Mouse (Mus musculus) CH12.LX (cell line): Measurements from ENCODE around the gene Slc9b2. TPM values are rescaled to one million over a fixed set of nuclear protein-coding genes. Genes with fewer than 3 reads are reported as not detected.

Experiments
- DNase-seq: peaks from one replicate; pipeline ENCODE4 v3.0.0-alpha.2; 2013; ENCODE audit errors: extremely low read depth
- H3K27ac ChIP-seq: 2 replicates; pipeline ENCODE4 v1.5.1; 2012; ENCODE audit warnings: low read depth, mild to moderate bottlenecking, control low read depth, moderate library complexity; ENCODE audit not compliant: insufficient read depth
- H3K27me3 ChIP-seq: replicated peaks from 2 replicates; pipeline ENCODE3; 2012; ENCODE audit warnings: inconsistent platforms
- H3K36me3 ChIP-seq, 2 experiments: replicated peaks in 1 of 2; 2 replicates each; pipeline versions ENCODE3 to v1.6.1; 2012; ENCODE audit warnings: inconsistent platforms in 1 of 2, low read length in 1 of 2, mild to moderate bottlenecking in 1 of 2, mixed read lengths in 1 of 2, moderate library complexity in 1 of 2; ENCODE audit not compliant: control insufficient read depth in 1 of 2, insufficient read depth in 1 of 2
- H3K4me1 ChIP-seq, 2 experiments: 2 replicates each; pipeline ENCODE4 v1.6.1; 2012; ENCODE audit warnings: inconsistent platforms in 1 of 2, moderate library complexity in 1 of 2; ENCODE audit not compliant: insufficient read depth in 2 of 2, control insufficient read depth in 1 of 2
- H3K4me2 ChIP-seq: 2 replicates; pipeline ENCODE4 v1.6.1; 2012; ENCODE audit warnings: low read depth, mild to moderate bottlenecking, control low read depth; ENCODE audit not compliant: poor library complexity, insufficient read depth, severe bottlenecking
- H3K4me3 ChIP-seq, 3 experiments: fragments of 150-350 bp in 1 of 3; sonication (generic) in 1 of 3; replicated peaks in 1 of 3; 2 replicates each; pipeline versions ENCODE3 to v1.5.1; 2011 to 2012; ENCODE audit warnings: low read depth in 2 of 3, low read length in 2 of 3, mild to moderate bottlenecking in 2 of 3, moderate library complexity in 2 of 3, control low read depth in 1 of 3, improper control_type of control experiment in 1 of 3, inconsistent platforms in 1 of 3, mixed read lengths in 1 of 3; ENCODE audit not compliant: poor library complexity in 1 of 3
- H3K79me2 ChIP-seq: replicated peaks from 2 replicates; pipeline ENCODE4 v1.6.1; 2012; ENCODE audit warnings: mild to moderate bottlenecking, moderate library complexity; ENCODE audit not compliant: control insufficient read depth, poor library complexity, insufficient read depth, severe bottlenecking; ENCODE audit errors: extremely low read depth
- H3K9ac ChIP-seq: 2 replicates; pipeline ENCODE4 v1.6.1; 2012; ENCODE audit warnings: low read depth, mild to moderate bottlenecking, control low read depth, moderate library complexity; ENCODE audit not compliant: insufficient read depth
- H3K9me3 ChIP-seq: replicated peaks from 2 replicates; pipeline ENCODE3; 2012; ENCODE audit warnings: low read length, inconsistent platforms, mixed read lengths
- BHLHE40 ChIP-seq: IDR thresholded peaks from 2 replicates; pipeline ENCODE4 v1.6.1; 2011; ENCODE audit warnings: mild to moderate bottlenecking, low read depth, low read length, improper control_type of control experiment
- CHD1 ChIP-seq: IDR thresholded peaks from 2 replicates; pipeline ENCODE4 v1.6.1; 2012; ENCODE audit warnings: low read depth, low read length, improper control_type of control experiment, inconsistent platforms
- CTCF ChIP-seq, 2 experiments: IDR thresholded peaks in 1 of 2; conservative IDR thresholded peaks in 1 of 2; 2 replicates each; pipeline ENCODE4 v1.5.1; 2011 to 2012; ENCODE audit warnings: low read depth in 2 of 2, low read length in 2 of 2, improper control_type of control experiment in 1 of 2, inconsistent platforms in 1 of 2, mild to moderate bottlenecking in 1 of 2, moderate library complexity in 1 of 2
- E2F4 ChIP-seq: IDR thresholded peaks from 2 replicates; pipeline ENCODE4 v1.6.1; 2011; ENCODE audit warnings: low read depth, low read length, improper control_type of control experiment; ENCODE audit not compliant: insufficient replicate concordance
- ELF1 ChIP-seq: IDR thresholded peaks from 2 replicates; pipeline ENCODE4 v1.6.1; 2014; ENCODE audit warnings: low read depth, mild to moderate bottlenecking, inconsistent platforms, low read length, improper control_type of control experiment
- HCFC1 ChIP-seq: IDR thresholded peaks from 2 replicates; pipeline ENCODE4 v1.6.1; 2012; ENCODE audit warnings: low read depth, mild to moderate bottlenecking, inconsistent platforms, low read length, improper control_type of control experiment
- IRF4 ChIP-seq: IDR thresholded peaks from 2 replicates; pipeline ENCODE4 v1.6.1; 2014; ENCODE audit warnings: low read depth, mild to moderate bottlenecking, inconsistent platforms, low read length, improper control_type of control experiment
- JUN ChIP-seq: IDR thresholded peaks from 2 replicates; pipeline ENCODE4 v1.6.1; 2011; ENCODE audit warnings: low read depth, mild to moderate bottlenecking, low read length, improper control_type of control experiment, moderate library complexity; ENCODE audit not compliant: insufficient read depth
- JUND ChIP-seq: conservative IDR thresholded peaks from 2 replicates; pipeline ENCODE4 v1.6.1; 2011; ENCODE audit warnings: low read depth, low read length, improper control_type of control experiment
- MAFK ChIP-seq: IDR thresholded peaks from 2 replicates; pipeline ENCODE4 v1.6.1; 2011; ENCODE audit warnings: low read length, improper control_type of control experiment; ENCODE audit not compliant: insufficient replicate concordance
- MEF2A ChIP-seq: IDR thresholded peaks from 2 replicates; pipeline ENCODE4 v1.6.1; 2014; ENCODE audit warnings: low read depth, mild to moderate bottlenecking, inconsistent platforms, low read length, improper control_type of control experiment, borderline replicate concordance
- NELFE ChIP-seq: IDR thresholded peaks from 2 replicates; pipeline ENCODE4 v1.6.1; 2011; ENCODE audit warnings: low read depth, low read length, improper control_type of control experiment
- NRF1 ChIP-seq: IDR thresholded peaks from 2 replicates; pipeline ENCODE4 v1.6.1; 2014; ENCODE audit warnings: low read depth, mild to moderate bottlenecking, inconsistent platforms, low read length, improper control_type of control experiment, moderate library complexity
- PAX5 ChIP-seq: IDR thresholded peaks from 2 replicates; pipeline ENCODE4 v1.6.1; 2012; ENCODE audit warnings: low read length, inconsistent platforms, mixed read lengths
- POLR2AphosphoS2 ChIP-seq: IDR thresholded peaks from 2 replicates; pipeline ENCODE4 v1.6.1; 2011; ENCODE audit warnings: low read depth, low read length, improper control_type of control experiment
- RAD21 ChIP-seq: IDR thresholded peaks from 2 replicates; pipeline ENCODE4 v1.6.1; 2011; ENCODE audit warnings: low read depth, mild to moderate bottlenecking, low read length, improper control_type of control experiment, moderate library complexity
- RCOR1 ChIP-seq: conservative IDR thresholded peaks from 2 replicates; pipeline ENCODE4 v1.6.1; 2012; ENCODE audit warnings: low read depth, mild to moderate bottlenecking, inconsistent platforms, low read length, improper control_type of control experiment
- SIN3A ChIP-seq: IDR thresholded peaks from 2 replicates; pipeline ENCODE4 v1.6.1; 2012; ENCODE audit warnings: low read length, improper control_type of control experiment, inconsistent platforms
- TBP ChIP-seq: conservative IDR thresholded peaks from 2 replicates; pipeline ENCODE4 v1.6.1; 2011; ENCODE audit warnings: low read depth, low read length, improper control_type of control experiment
- TCF12 ChIP-seq: IDR thresholded peaks from 2 replicates; pipeline ENCODE4 v1.6.1; 2014; ENCODE audit warnings: low read depth, mild to moderate bottlenecking, inconsistent platforms, low read length, improper control_type of control experiment
- UBTF ChIP-seq: IDR thresholded peaks from 2 replicates; pipeline ENCODE4 v1.6.1; 2012; ENCODE audit warnings: low read depth, mild to moderate bottlenecking, inconsistent platforms, low read length, improper control_type of control experiment, moderate library complexity
- USF2 ChIP-seq: conservative IDR thresholded peaks from 2 replicates; pipeline ENCODE4 v1.6.1; 2011; ENCODE audit warnings: low read depth, low read length, improper control_type of control experiment
- ZC3H11A ChIP-seq: IDR thresholded peaks from 2 replicates; pipeline ENCODE4 v1.6.1; 2012; ENCODE audit warnings: low read depth, mild to moderate bottlenecking, inconsistent platforms, low read length, improper control_type of control experiment
- ZKSCAN1 ChIP-seq: IDR thresholded peaks from 2 replicates; pipeline ENCODE4 v1.6.1; 2012; ENCODE audit warnings: low read depth, inconsistent platforms, low read length, improper control_type of control experiment, borderline replicate concordance
- ZNF384 ChIP-seq: IDR thresholded peaks from 2 replicates; pipeline ENCODE4 v1.6.1; 2012; ENCODE audit warnings: low read depth, low read length, improper control_type of control experiment, inconsistent platforms
- dilution Hi-C: fragments of 300-500 bp; cut with MboI; formaldehyde crosslinking; loops from 2 replicates; pipeline ENCODE4 v1.14.3; 2020; ENCODE audit warnings: low sequenced_read_pairs; ENCODE audit not compliant: extremely low pct_unique_long_range_greater_than_20kb, extremely low pct_ligation_motif_present
- in situ Hi-C: fragments of 300-500 bp; cut with MboI; formaldehyde crosslinking; loops from 3 replicates; pipeline ENCODE4 v1.14.3; 2019; ENCODE audit warnings: low sequenced_read_pairs, low pct_ligation_motif_present, low pct_unique_long_range_greater_than_20kb, mixed read lengths
- polyA plus RNA-seq: library from polyadenylated mRNA; unstranded; fragments of >175 nt; gene quantifications from 2 replicates; pipeline ENCODE4 v1.2.1, GENCODE M21; 2012; ENCODE audit warnings: low read depth; ENCODE audit not compliant: insufficient read length
- total RNA-seq, 2 experiments: library from RNA; depleted of rRNA; stranded (reverse); fragments of 300-350 nt in 1 of 2; fragments of >200 nt in 1 of 2; gene quantifications; 2 replicates each; pipeline ENCODE4 v1.2.3; 2012 to 2014

The Slc9b2 gene
- total and polyA plus RNA-seq, 3 experiments, result 1.4 to 4.2 (median 2.8) TPM

DNA sequence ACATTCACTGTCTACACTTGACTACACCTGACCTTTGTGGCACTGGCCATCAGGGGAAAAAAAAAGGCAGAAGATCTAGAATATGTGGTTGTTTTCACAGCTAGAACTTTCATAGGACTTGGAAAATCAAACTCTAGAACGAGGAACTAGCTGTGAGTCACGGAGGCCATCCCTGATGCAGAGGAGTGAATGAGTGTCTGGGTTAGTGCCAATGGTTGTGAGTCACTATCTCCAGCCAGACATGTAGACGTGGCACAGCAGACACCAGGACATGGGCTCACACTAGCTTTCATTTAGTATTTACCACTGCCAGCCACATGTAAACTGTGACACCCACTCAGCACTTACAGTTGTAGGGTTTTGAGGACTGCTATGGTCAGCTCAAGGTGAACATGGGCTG, 8.9 kb upstream of the Slc9b2 start:
- 0 out of 2 replicates have a peak, but pooled peaks have one; percentile 19 for TF ChIP-seq ZNF384
- TF ChIP-seq POLR2AphosphoS2, result no peak
- TF ChIP-seq, all 38 proteins: peak for 1
- no peak overlapping the region for H3K4me2 ChIP-seq
- DNase-seq, result no peak

DNA sequence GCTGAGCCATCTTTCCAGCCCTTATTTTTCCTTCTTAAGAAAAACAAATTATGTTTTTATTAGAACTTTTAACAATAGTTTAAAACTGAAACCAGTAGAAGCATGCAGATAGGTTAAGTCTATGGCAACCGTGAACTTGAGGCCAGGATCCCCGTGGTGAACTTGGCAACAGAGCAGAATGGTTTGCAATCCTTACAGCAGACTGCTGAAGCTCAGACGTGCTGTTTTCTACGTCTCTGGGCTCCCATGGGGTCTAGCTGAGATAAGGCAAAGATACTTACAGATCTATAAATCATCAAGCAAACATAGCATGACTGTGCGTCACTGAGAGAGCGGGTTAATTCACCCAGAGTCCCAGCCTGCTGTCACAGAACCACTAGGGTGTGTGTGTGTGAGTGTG, 7.4 kb upstream of the Slc9b2 start:
- H3K4me3 ChIP-seq, result no peak overlapping the region
- no peak overlapping the region for H3K4me2 ChIP-seq
- no peak for TF ChIP-seq BHLHE40
- no peak for TF ChIP-seq SIN3A
- no peak for TF ChIP-seq JUN
- no peak for TF ChIP-seq ZNF384
- TF ChIP-seq MAFK, result no peak
- no peak for TF ChIP-seq MEF2A
- no peak for TF ChIP-seq ELF1
- TF ChIP-seq ZC3H11A, result no peak
- no peak for TF ChIP-seq RAD21
- no peak for TF ChIP-seq JUND
- no peak for TF ChIP-seq E2F4
- TF ChIP-seq TCF12, result no peak
- no peak for TF ChIP-seq TBP
- TF ChIP-seq, all 38 proteins: peak for 0
- Histone ChIP-seq H3K36me3 (no peaks in the 10 kb centered on the region), H3K4me1 (peaks cover 0 to 11% of the 10 kb centered on the region in 2 experiments; a peak in 1 of 4 replicates), H3K27ac (no peak overlapping the region), H3K9ac (no peak overlapping the region), H3K27me3 (no peaks in the 10 kb centered on the region), H3K9me3 (no peaks in the 10 kb centered on the region), H3K79me2 (no peaks in the 10 kb centered on the region)
- in situ Hi-C loops, result no loop called here
- DNase-seq, result no peak
- dilution Hi-C loops, result no loop called here

More for the DNA sequence above, 8.9 kb upstream of the Slc9b2 start:
- no peaks in the 10 kb centered on the region for H3K79me2 ChIP-seq
- no peak overlapping the region for H3K27ac ChIP-seq
- dilution Hi-C loops, result no loop called here
- H3K4me1 ChIP-seq, result peaks cover 0 to 12% of the 10 kb centered on the region in 2 experiments; a peak in 1 of 4 replicates
- H3K9me3 ChIP-seq, result no peaks in the 10 kb centered on the region
- H3K4me3 ChIP-seq, result no peak overlapping the region
- no peaks in the 10 kb centered on the region for H3K27me3 ChIP-seq
- H3K9ac ChIP-seq, result no peak overlapping the region
- in situ Hi-C loops, result loop anchor here (5.0 kb wide), 1 partner anchor 429 kb away; no protein-coding TSS in a partner anchor
- H3K36me3 ChIP-seq, result no peaks in the 10 kb centered on the region

DNA sequence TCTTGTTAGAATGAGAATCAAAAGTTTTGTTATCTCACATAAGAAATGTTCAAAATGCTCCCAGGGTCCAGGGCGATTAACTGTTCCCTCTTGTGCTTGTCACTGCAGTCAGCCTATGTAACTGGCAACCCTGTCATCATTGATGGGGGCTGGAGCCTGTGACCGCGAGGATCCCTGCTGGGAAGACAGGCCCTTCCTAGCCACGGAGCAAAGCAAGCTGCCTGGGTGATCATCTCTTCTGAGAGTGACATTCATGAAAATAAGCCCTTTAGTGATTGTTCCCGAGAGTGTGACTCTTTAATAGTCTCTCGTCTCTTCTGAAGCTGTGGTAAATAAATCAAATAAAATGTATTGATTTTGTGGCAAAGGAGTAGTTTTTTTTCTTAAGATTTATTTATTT, 3.4 kb upstream of the Slc9b2 start:
- DNase-seq, result no peak
- no peak overlapping the region for H3K27ac ChIP-seq
- in situ Hi-C loops, result no loop called here
- no peak overlapping the region for H3K4me3 ChIP-seq
- no peak overlapping the region for H3K4me2 ChIP-seq
- TF ChIP-seq ELF1 (no peak), CHD1 (no peak), MEF2A (no peak), UBTF (no peak), CTCF (conservative IDR thresholded peaks at IDR 0.05 in 1 of 2, IDR thresholded peaks at IDR 0.05 in 1 of 2; ENCODE audit: low read depth in 2 of 2, low read length in 2 of 2) (no peak), NELFE (no peak), RCOR1 (no peak), HCFC1 (no peak), ZKSCAN1 (no peak), TBP (no peak), JUND (no peak), IRF4 (no peak), TCF12 (no peak), NRF1 (no peak), POLR2AphosphoS2 (no peak), USF2 (no peak), PAX5 (no peak)
- TF ChIP-seq, all 38 proteins: peak for 0
- Histone ChIP-seq H3K9ac (no peak overlapping the region), H3K9me3 (no peaks in the 10 kb centered on the region), H3K4me1 (peaks cover 11 to 15% of the 10 kb centered on the region in 2 experiments), H3K79me2 (no peaks in the 10 kb centered on the region), H3K36me3 (no peaks in the 10 kb centered on the region), H3K27me3 (peaks cover 2% of the 10 kb centered on the region)
- dilution Hi-C loops, result no loop called here
